Comparison of ENCODE assay signal across 11 mouse cellular contexts in genomic region chr8:45557936-45558335, GRCm38 (mm10). TPM values are rescaled to one million over a fixed set of nuclear protein-coding genes. Genes with fewer than 3 reads are reported as not detected.
DNase-seq lines count a peak whose midpoint lies in the region; ATAC-seq and TF ChIP-seq lines count a peak whose summit lies in the region.
"Had no signal": no experiment of that assay in that cellular context is flagged by ENCODE, and none has a peak within 500 bp of the region (broad histone marks: within the 10 kb centered on the region; RNA-seq: fewer than 3 reads in every experiment).

No protein-coding gene starts in this region.

- H3K36me3 ChIP-seq in forebrain, embryonic 10.5 days (replicated peaks), result no peaks in the 10 kb centered on the region
- no peaks in the 10 kb centered on the region for H3K36me3 ChIP-seq in neural tube, embryonic 14.5 days (ENCODE audit: control insufficient read depth, insufficient read depth, low read length)
- H3K36me3 ChIP-seq: heart, embryonic 13.5 days had no signal

- H3K27me3 ChIP-seq in forebrain, embryonic 10.5 days (ENCODE audit: poor library complexity, severe bottlenecking), result no peaks in the 10 kb centered on the region
- H3K27me3 ChIP-seq in neural tube, embryonic 14.5 days (ENCODE audit: control insufficient read depth, insufficient read depth, low read length), result no peaks in the 10 kb centered on the region
- H3K27me3 ChIP-seq: heart, embryonic 13.5 days; megakaryocyte, embryonic 14.5 days had no signal

- DNase-seq in layer of hippocampus, adult 2 months (ENCODE audit: low spot score in 2 of 2), result peak in 1 of 2 experiments; percentile 17
- DNase-seq in layer of hippocampus, adult 9-10 months (ENCODE audit: low spot score), result no peak
- peak; percentile 30 for DNase-seq in forebrain, embryonic 10.5 days (ENCODE audit: extremely low spot score, low spot score)
- DNase-seq in layer of hippocampus, postnatal 10 days (ENCODE audit: low spot score in 2 of 2), result peak; percentile 35 to 51
- no peak for DNase-seq in c-Kit-positive CD71-positive TER-119-positive erythroid progenitor cells, embryonic 14.5 days (ENCODE audit: low spot score)
- DNase-seq in thymus, postnatal 36 days, result no peak
- DNase-seq in lung, postnatal 25 days (ENCODE audit: low spot score), result no peak
- DNase-seq: thymus, adult 18-20 months had no signal

- TF ChIP-seq CTCF in layer of hippocampus, adult 2 months (conservative IDR thresholded peaks at IDR 0.05), result no peak

- H3K9me3 ChIP-seq in forebrain, embryonic 10.5 days, result no peaks in the 10 kb centered on the region
- H3K9me3 ChIP-seq in neural tube, embryonic 14.5 days (ENCODE audit: control insufficient read depth, low read length), result no peaks in the 10 kb centered on the region
- H3K9me3 ChIP-seq: heart, embryonic 13.5 days had no signal

- H3K4me1 ChIP-seq in forebrain, embryonic 10.5 days, result peaks cover 36% of the 10 kb centered on the region
- peaks cover 2% of the 10 kb centered on the region; the same call in 1 of the 2 replicates for H3K4me1 ChIP-seq in neural tube, embryonic 14.5 days (ENCODE audit: control insufficient read depth, insufficient read depth, low read length)
- H3K4me1 ChIP-seq: megakaryocyte, embryonic 14.5 days had no signal

- H3K4me2 ChIP-seq in neural tube, embryonic 14.5 days (ENCODE audit: low read depth, low read length), result no peak overlapping the region
- H3K4me2 ChIP-seq: heart, embryonic 13.5 days had no signal

- H3K4me3 ChIP-seq in layer of hippocampus, adult 2 months, result no peak overlapping the region
- H3K4me3 ChIP-seq in forebrain, embryonic 10.5 days, result no peak overlapping the region
- H3K4me3 ChIP-seq in neural tube, embryonic 14.5 days (ENCODE audit: low read depth, low read length), result no peak overlapping the region
- H3K4me3 ChIP-seq: heart, embryonic 13.5 days; megakaryocyte, embryonic 14.5 days had no signal

- 0 out of 2 replicates have a peak overlapping the region, but pooled peaks have one; percentile 49 for H3K27ac ChIP-seq in layer of hippocampus, adult 2 months
- H3K27ac ChIP-seq in forebrain, embryonic 10.5 days, result no peak overlapping the region
- H3K27ac ChIP-seq in neural tube, embryonic 14.5 days (ENCODE audit: low read depth, low read length), result no peak overlapping the region
- H3K27ac ChIP-seq: heart, embryonic 13.5 days had no signal

- peak; percentile 94 for ATAC-seq in neural tube, embryonic 14.5 days (ENCODE audit: low read depth)

- no peak overlapping the region for H3K9ac ChIP-seq in neural tube, embryonic 14.5 days (replicated peaks; ENCODE audit: low read depth, low read length)
- H3K9ac ChIP-seq: heart, embryonic 13.5 days had no signal

- WGBS in forebrain, embryonic 10.5 days, result 22% methylated on average over 3 of the region's 3 CpGs
- WGBS in neural tube, embryonic 14.5 days, result 11% methylated on average over 3 of the region's 3 CpGs

RNA-seq across cellular contexts. Expression of gene Sorbs2, which starts 50.3 kb away (rescaled TPM):
- 100 to 1,000 TPM; 192 to 195 TPM for total RNA-seq in layer of hippocampus, adult 2 months (2021)
- 35.8 and 48.3 TPM in 2 replicates for polyA plus RNA-seq in forebrain, embryonic 10.5 days (2016; fragmentation: Nextera tagmentation; extraction: Ambion mirVana)
- 100 to 1,000 TPM; 132 to 149 TPM for total RNA-seq in layer of hippocampus, postnatal 10 days (2021)
- polyA plus RNA-seq in neural tube, embryonic 14.5 days (2014; fragmentation: Nextera tagmentation; extraction: Ambion mirVana), result 76.2 and 83.2 TPM in 2 replicates

Comparison
In these comparisons a context has a peak if more than half of its experiments do, and no peak if none do; other contexts are left out.
1. DNase-seq: peak in forebrain, embryonic 10.5 days (single experiment) and layer of hippocampus, postnatal 10 days (2 of 2); none in layer of hippocampus, adult 9-10 months (single experiment), c-Kit-positive CD71-positive TER-119-positive erythroid progenitor cells, embryonic 14.5 days (single experiment), thymus, postnatal 36 days (0 of 2) and lung, postnatal 25 days (single experiment).